Mouse (Mus musculus): ENCODE results near the gene Shisa3. TPM values are rescaled to one million over a fixed set of nuclear protein-coding genes. Genes with fewer than 3 reads are reported as not detected.

The Shisa3 gene
- 0.27 and 0.38 TPM in 2 replicates for polyA plus RNA-seq (2012; rRNA removed)

DNA sequence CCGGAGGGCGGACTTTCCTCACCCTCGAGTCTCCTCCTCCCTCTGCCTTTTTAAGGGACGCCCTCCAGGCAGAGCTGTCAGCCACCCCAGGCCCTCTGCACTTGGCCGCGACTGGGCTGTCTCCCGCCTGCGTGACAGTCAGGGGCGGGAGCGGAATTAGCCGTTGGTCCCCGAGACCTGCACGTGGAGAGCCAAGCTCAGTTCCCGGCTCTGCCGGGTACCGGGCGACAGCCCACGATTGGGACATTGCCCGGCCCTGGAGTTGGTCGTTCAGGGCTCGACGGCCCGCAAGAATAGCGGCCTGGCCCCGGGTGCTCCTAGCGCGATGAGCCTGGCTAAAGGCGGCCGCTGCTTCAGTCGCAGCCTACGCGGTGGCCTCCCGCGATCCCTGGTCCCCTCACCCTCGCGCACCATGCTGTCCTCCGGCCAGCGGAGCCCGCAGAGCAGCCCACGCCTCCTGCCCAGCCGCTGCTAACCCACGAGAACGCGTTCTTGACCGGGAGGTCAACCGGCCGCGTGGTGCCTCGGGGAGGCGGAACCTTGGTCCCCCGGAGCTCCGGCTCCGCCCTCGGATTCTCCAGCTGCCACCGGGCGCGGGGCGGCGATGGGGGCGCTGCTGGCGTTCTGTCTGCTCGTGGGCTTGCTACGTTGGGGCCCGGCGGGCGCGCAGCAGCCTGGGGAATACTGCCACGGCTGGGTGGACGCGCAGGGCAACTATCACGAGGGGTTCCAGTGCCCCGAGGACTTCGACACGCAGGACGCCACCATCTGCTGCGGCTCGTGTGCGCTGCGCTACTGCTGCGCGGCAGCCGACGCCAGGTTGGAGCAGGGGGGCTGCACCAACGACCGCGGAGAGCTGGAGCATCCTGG, at the start of gene Shisa3:
Shisa3 (plus strand) TSS at position 79 of the 870 bp plus-strand sequence.
- DNase-seq = peak in 1 of 2 experiments; percentile 31
- no peak within 1 kb of the TSS for H3K4me3 ChIP-seq (replicated peaks; ENCODE audit: insufficient read depth, low read depth, low read length)
- peaks cover 13% of the 10 kb centered on the region; the same call in 1 of the 2 replicates for H3K27me3 ChIP-seq (ENCODE audit: control insufficient read depth, insufficient read depth, low read length)
- H3K27ac ChIP-seq (ENCODE audit: insufficient read depth, low read length) = no peak within 1 kb of the TSS
- TF ChIP-seq CTCF (IDR thresholded peaks at IDR 0.05; ENCODE audit: borderline replicate concordance, insufficient read depth, low read depth, low read length) (no peak), POLR2A (IDR thresholded peaks at IDR 0.05; ENCODE audit: borderline replicate concordance, insufficient read depth, low read length) (no peak)
- no peaks in the 10 kb centered on the region for H3K4me1 ChIP-seq (ENCODE audit: control insufficient read depth, insufficient read depth, low read length)
- under 1% methylated on average over 86 of the region's 86 CpGs for WGBS

DNA sequence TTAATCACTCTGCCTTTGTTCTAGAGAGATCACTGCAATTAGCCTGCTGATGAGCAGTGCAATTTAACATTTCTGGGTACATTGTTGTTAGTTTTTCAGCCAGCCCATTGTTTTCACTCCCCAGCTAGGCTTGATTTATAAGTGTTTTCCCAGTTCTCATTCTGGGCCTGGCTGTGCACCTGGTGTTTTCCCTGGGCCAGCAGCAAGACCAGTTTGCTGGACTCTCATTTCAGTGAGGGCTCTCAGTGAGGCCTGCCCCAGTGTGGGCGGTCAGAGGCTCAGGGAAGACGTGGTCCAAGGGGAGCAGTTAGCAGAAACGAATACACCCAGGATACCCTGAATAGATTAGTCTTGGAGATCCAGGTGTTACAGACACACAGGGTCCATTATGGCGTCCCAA, 49.0 kb upstream of the Shisa3 start:
- no peak for DNase-seq
- TF ChIP-seq CTCF (IDR thresholded peaks at IDR 0.05; ENCODE audit: borderline replicate concordance, insufficient read depth, low read depth, low read length) = no peak
- TF ChIP-seq POLR2A (IDR thresholded peaks at IDR 0.05; ENCODE audit: borderline replicate concordance, insufficient read depth, low read length) = no peak
- Histone ChIP-seq H3K27me3 (ENCODE audit: control insufficient read depth, insufficient read depth, low read length) (no peaks in the 10 kb centered on the region), H3K27ac (ENCODE audit: insufficient read depth, low read length) (no peak overlapping the region), H3K4me1 (ENCODE audit: control insufficient read depth, insufficient read depth, low read length) (no peaks in the 10 kb centered on the region), H3K4me3 (replicated peaks; ENCODE audit: insufficient read depth, low read depth, low read length) (no peak overlapping the region)
- WGBS = 74% methylated on average over 4 of the region's 4 CpGs

DNA sequence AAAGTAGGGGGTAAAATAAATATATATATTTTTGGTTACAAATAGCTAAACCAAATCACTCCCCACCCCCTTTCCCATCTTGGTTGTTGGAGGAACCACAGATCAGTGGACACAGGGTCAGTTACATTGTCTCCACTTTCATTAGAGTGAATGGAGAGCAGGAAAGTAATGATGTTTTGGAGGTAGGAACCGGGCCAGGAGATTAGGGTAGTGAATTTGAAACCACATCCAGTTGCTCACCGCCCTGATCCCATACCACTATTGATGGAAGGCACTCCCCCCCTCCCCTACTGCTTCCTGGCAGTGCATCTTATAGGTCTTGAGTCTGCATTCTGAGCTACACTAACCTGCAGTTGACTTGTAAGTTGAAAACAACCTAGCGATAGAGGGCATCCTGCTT, 48.6 kb upstream of the Shisa3 start:
- 85% methylated on average over 3 of the region's 3 CpGs for WGBS
- Histone ChIP-seq H3K27me3 (ENCODE audit: control insufficient read depth, insufficient read depth, low read length) (no peaks in the 10 kb centered on the region), H3K4me1 (ENCODE audit: control insufficient read depth, insufficient read depth, low read length) (no peaks in the 10 kb centered on the region), H3K4me3 (replicated peaks; ENCODE audit: insufficient read depth, low read depth, low read length) (no peak overlapping the region), H3K27ac (ENCODE audit: insufficient read depth, low read length) (no peak overlapping the region)
- DNase-seq = no peak
- TF ChIP-seq POLR2A (IDR thresholded peaks at IDR 0.05; ENCODE audit: borderline replicate concordance, insufficient read depth, low read length) (no peak), CTCF (IDR thresholded peaks at IDR 0.05; ENCODE audit: borderline replicate concordance, insufficient read depth, low read depth, low read length) (no peak)

DNA sequence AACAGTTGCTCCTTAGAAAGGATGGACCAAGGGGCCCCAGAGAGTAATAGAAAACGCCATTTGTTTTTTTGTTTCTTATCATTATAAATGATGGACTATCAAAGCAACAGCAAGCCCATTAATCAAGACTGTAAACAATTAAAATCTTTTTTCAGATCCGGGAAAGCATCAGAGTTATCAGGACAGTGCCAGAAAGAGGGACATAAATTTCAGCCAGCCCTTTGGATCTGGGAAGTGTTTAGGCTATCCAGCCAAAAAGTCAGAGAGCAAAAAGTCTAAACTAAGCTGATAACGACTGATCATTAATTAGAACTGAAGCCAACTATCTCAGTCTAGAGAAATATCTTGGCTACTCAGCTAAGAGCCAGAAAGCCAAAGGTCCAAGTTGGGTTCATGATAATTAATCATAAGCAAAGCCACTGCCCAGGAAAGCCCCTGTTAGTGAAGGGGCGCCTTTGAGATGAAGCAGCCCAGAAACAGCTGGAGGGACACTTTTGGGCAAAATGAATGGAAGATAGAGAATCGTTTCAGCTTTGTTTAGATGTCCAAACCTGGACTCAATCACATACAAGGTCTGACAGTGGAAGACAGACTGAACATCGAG, 35.0 kb upstream of the Shisa3 start:
- no peaks in the 10 kb centered on the region for H3K4me1 ChIP-seq (ENCODE audit: control insufficient read depth, insufficient read depth, low read length)
- H3K27ac ChIP-seq (ENCODE audit: insufficient read depth, low read length) = no peak overlapping the region
- 78% methylated on average over 6 of the region's 6 CpGs for WGBS
- DNase-seq = no peak
- H3K4me3 ChIP-seq (replicated peaks; ENCODE audit: insufficient read depth, low read depth, low read length) = no peak overlapping the region
- TF ChIP-seq CTCF (IDR thresholded peaks at IDR 0.05; ENCODE audit: borderline replicate concordance, insufficient read depth, low read depth, low read length) = no peak
- TF ChIP-seq POLR2A (IDR thresholded peaks at IDR 0.05; ENCODE audit: borderline replicate concordance, insufficient read depth, low read length) = no peak
- no peaks in the 10 kb centered on the region for H3K27me3 ChIP-seq (ENCODE audit: control insufficient read depth, insufficient read depth, low read length)

DNA sequence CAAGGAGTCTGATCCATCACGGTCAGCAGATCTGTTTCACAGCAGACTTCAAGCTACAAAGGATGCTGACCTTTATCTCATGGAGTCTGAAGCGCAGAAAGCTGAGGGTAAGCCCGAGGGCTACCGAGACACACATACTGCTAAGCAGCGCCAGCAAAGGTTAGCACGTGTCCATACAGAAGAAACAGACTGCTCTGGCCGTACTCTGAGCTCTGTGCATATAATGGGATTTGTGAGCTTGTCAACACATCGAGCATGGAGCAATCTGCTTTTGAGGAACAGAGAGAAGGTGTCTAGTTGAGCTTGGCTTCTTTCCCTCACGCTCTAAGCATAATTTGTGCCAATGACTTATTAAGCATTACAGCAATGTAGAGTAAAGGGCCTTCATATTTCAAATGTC, 33.6 kb upstream of the Shisa3 start:
- WGBS = 83% methylated on average over 9 of the region's 9 CpGs
- H3K27ac ChIP-seq (ENCODE audit: insufficient read depth, low read length) = no peak overlapping the region
- H3K4me3 ChIP-seq (replicated peaks; ENCODE audit: insufficient read depth, low read depth, low read length) = no peak overlapping the region
- no peak for DNase-seq
- no peaks in the 10 kb centered on the region for H3K4me1 ChIP-seq (ENCODE audit: control insufficient read depth, insufficient read depth, low read length)
- H3K27me3 ChIP-seq (ENCODE audit: control insufficient read depth, insufficient read depth, low read length) = no peaks in the 10 kb centered on the region
- no peak for TF ChIP-seq POLR2A (IDR thresholded peaks at IDR 0.05; ENCODE audit: borderline replicate concordance, insufficient read depth, low read length)
- no peak for TF ChIP-seq CTCF (IDR thresholded peaks at IDR 0.05; ENCODE audit: borderline replicate concordance, insufficient read depth, low read depth, low read length)

DNA sequence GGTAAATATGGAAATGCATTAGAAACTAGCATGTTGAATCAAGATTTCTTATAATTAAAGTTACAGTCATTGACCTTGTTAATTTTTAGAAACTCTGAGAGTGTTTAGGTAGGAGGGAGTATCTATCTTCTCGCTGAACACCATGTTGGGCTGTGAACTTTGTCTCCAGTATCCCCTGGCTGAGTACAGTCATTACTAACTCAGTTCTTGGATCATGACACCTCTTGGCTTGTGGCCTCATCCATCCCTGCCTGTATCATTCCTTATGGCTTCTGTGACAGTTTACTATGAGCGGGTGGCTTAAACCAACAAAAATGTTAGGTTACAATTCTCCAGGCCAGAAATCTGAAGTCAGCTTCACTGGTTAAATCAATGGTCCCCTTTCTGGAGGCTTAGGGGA, 32.0 kb upstream of the Shisa3 start:
- TF ChIP-seq POLR2A (IDR thresholded peaks at IDR 0.05; ENCODE audit: borderline replicate concordance, insufficient read depth, low read length) (no peak), CTCF (IDR thresholded peaks at IDR 0.05; ENCODE audit: borderline replicate concordance, insufficient read depth, low read depth, low read length) (no peak)
- no peak overlapping the region for H3K4me3 ChIP-seq (replicated peaks; ENCODE audit: insufficient read depth, low read depth, low read length)
- H3K4me1 ChIP-seq (ENCODE audit: control insufficient read depth, insufficient read depth, low read length) = no peaks in the 10 kb centered on the region
- H3K27me3 ChIP-seq (ENCODE audit: control insufficient read depth, insufficient read depth, low read length) = no peaks in the 10 kb centered on the region
- DNase-seq = no peak
- H3K27ac ChIP-seq (ENCODE audit: insufficient read depth, low read length) = no peak overlapping the region
- 70% methylated on average over 2 of the region's 2 CpGs for WGBS

DNA sequence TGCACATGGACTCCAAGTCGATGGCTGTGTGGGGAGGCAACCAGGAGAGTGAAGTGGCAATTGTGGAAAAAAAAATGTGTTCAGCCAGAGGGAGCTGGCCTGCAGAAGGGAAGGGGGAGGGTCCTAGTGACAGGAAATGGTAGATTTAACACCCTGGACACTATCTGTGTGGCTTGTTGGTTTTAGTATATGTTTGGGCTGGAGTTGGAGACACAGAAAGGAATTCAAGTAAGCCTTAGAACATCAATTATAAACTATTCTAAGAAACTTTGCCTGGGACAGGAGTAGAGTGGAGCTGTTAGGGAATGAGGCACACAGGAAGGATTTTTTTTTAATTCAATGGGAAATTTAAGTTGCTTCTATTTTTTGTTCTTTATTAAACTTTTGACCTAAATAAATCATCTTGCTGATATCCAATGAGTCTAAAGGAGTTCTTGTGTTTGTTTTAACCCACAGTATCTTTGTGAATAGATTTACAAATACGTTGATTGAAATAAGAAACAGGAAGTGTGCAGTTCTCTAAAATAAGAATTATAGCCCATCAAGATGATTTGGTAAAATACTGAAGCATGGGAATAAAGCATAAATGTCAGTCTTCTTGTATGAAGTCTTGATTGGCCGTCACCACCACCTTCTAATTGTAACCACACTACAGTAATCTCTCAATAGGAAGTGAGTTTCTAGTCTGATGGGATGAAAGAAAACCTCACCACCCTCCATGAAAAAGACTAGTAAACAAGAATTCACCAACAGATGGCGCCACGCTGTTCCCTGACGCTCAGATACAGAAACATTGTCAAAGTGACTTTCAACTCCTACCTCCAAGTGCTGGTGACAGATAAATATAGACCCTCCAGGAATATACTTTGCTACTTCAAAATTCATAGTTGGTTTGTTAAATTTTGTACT, 27.7 kb upstream of the Shisa3 start:
- no peaks in the 10 kb centered on the region for H3K27me3 ChIP-seq (ENCODE audit: control insufficient read depth, insufficient read depth, low read length)
- 48% methylated on average over 6 of the region's 6 CpGs for WGBS
- no peak overlapping the region for H3K4me3 ChIP-seq (replicated peaks; ENCODE audit: insufficient read depth, low read depth, low read length)
- H3K27ac ChIP-seq (ENCODE audit: insufficient read depth, low read length) = no peak overlapping the region
- DNase-seq = no peak
- H3K4me1 ChIP-seq (ENCODE audit: control insufficient read depth, insufficient read depth, low read length) = no peaks in the 10 kb centered on the region
- TF ChIP-seq POLR2A (IDR thresholded peaks at IDR 0.05; ENCODE audit: borderline replicate concordance, insufficient read depth, low read length) (no peak), CTCF (IDR thresholded peaks at IDR 0.05; ENCODE audit: borderline replicate concordance, insufficient read depth, low read depth, low read length) (no peak)
